Mouse (Mus musculus): ENCODE measurements around the gene Camta1. TPM values are rescaled to one million over a fixed set of nuclear protein-coding genes. Genes with fewer than 3 reads are reported as not detected.
A peak's percentile ranks its signal among the peaks of the same experiment; 100 is the strongest.
"Not testable (repeated sequence)": the region's sequence is repeated elsewhere in the genome, so short reads cannot be mapped to it uniquely, and the experiment has no call there.

Camta1 gene
- polyA plus RNA-seq, 2 experiments = 7.3 to 32.8 TPM

DNA sequence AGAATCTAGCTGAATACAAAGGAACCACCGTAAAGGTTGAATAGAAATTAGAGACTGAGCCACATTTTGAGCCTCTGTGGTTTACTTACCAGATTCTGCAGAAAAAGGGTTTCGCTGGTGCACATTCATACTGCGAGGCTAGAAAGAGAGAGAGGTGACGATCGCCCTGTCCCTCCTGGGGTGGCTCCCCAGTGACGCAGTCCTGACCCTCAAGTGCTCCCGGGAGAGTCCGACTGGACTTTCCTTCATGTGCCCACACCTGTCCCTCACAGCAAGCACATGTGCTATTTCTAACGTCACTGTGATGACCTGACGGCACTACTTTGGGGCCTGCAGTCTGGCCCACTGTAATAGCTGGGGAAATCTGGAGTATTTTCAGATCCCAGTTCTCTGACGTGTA lies 823.9 kb downstream of the Camta1 start:
- DNase-seq (ENCODE audit: low read depth in 3 of 3, low spot score in 3 of 3) = no peak
- no peak overlapping the region for H3K27ac ChIP-seq
- TF ChIP-seq CTCF (IDR thresholded peaks at IDR 0.05; ENCODE audit: low read depth) (no peak), EP300 (IDR thresholded peaks at IDR 0.05; ENCODE audit: low read depth) (no peak)
- 78% methylated on average over 11 of the region's 11 CpGs for WGBS (ENCODE audit: insufficient replicate concordance)
- no peaks in the 10 kb centered on the region for H3K9me3 ChIP-seq (ENCODE audit: control insufficient read depth, low read length)
- ATAC-seq (ENCODE audit: insufficient read depth) = no peak
- H3K9ac ChIP-seq (replicated peaks) = no peak overlapping the region
- H3K4me2 ChIP-seq (ENCODE audit: low read depth) = no peak overlapping the region
- no peak overlapping the region for H3K4me3 ChIP-seq (ENCODE audit: insufficient read depth in 1 of 2, low read depth in 2 of 2, low read length in 2 of 2)
- H3K36me3 ChIP-seq (replicated peaks; ENCODE audit: control insufficient read depth, insufficient read depth, low read depth) = no peaks in the 10 kb centered on the region
- H3K27me3 ChIP-seq (ENCODE audit: control insufficient read depth, insufficient read depth, low read length) = no peaks in the 10 kb centered on the region
- no peaks in the 10 kb centered on the region for H3K4me1 ChIP-seq (replicated peaks; ENCODE audit: control insufficient read depth in 2 of 2, insufficient read depth in 2 of 2, low read length in 1 of 2)

DNA sequence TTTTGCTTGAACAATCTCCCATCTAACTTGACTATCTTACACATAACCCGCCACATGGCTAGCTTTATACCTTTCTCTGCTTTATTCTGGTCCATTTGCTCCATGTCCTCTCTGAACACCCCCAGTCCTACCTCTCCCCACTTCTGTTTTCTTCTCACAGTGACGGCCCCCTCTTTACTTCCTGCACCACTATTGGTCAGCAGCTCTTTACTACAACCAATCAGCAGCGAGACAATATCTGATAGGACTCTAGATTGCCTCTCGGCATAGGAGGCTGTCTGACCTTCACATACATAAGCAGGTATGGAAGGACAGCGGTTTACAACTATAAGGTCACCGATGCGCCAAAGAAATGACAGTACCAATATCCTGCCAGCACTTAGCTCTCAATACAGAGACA lies 825.2 kb downstream of the Camta1 start:
- Histone ChIP-seq H3K27me3 (ENCODE audit: control insufficient read depth, insufficient read depth, low read length) (no peaks in the 10 kb centered on the region), H3K4me1 (replicated peaks; ENCODE audit: control insufficient read depth in 2 of 2, insufficient read depth in 2 of 2, low read length in 1 of 2) (no peaks in the 10 kb centered on the region), H3K9me3 (ENCODE audit: control insufficient read depth, low read length) (no peaks in the 10 kb centered on the region), H3K4me2 (ENCODE audit: low read depth) (no peak overlapping the region), H3K36me3 (replicated peaks; ENCODE audit: control insufficient read depth, insufficient read depth, low read depth) (no peaks in the 10 kb centered on the region), H3K4me3 (ENCODE audit: insufficient read depth in 1 of 2, low read depth in 2 of 2, low read length in 2 of 2) (no peak overlapping the region), H3K9ac (replicated peaks) (no peak overlapping the region), H3K27ac (no peak overlapping the region)
- DNase-seq (ENCODE audit: low read depth in 3 of 3, low spot score in 3 of 3) (no peak), ATAC-seq (ENCODE audit: insufficient read depth) (no peak)
- TF ChIP-seq EP300 (IDR thresholded peaks at IDR 0.05; ENCODE audit: low read depth) (no peak), CTCF (IDR thresholded peaks at IDR 0.05; ENCODE audit: low read depth) (no peak)
- WGBS (ENCODE audit: insufficient replicate concordance) = 75% methylated on average over 7 of the region's 7 CpGs

DNA sequence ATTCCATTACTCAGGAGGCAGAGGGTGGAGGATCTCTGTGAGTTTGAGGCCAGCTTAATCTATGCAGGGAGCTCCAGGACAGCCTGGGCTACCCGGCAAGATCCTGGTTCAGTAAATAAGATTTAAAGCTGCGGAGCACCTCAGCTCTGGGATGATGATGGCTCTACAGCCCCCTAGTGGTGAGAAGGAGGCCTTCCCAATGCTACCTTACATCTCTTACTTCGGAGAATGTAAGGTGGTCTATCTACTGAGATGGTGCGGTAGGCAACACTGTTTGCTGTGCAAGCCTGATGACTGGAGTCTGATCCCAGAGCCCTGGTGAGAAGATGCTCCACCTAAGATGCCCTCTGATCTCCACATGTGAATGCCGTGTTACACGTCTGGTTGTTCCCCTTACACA lies 834.7 kb downstream of the Camta1 start:
- H3K4me2 ChIP-seq (ENCODE audit: low read depth) = no peak overlapping the region
- DNase-seq (ENCODE audit: low read depth in 3 of 3, low spot score in 3 of 3) (no peak), ATAC-seq (ENCODE audit: insufficient read depth) (no peak; the same call in 1 of the 2 replicates)
- no peak overlapping the region for H3K27ac ChIP-seq
- peaks cover 0 to 3% of the 10 kb centered on the region in 2 experiments; a peak in 1 of 4 replicates for H3K4me1 ChIP-seq (replicated peaks; ENCODE audit: control insufficient read depth in 2 of 2, insufficient read depth in 2 of 2, low read length in 1 of 2)
- no peak overlapping the region for H3K4me3 ChIP-seq (ENCODE audit: insufficient read depth in 1 of 2, low read depth in 2 of 2, low read length in 2 of 2)
- H3K9me3 ChIP-seq (ENCODE audit: control insufficient read depth, low read length) = no peaks in the 10 kb centered on the region
- H3K27me3 ChIP-seq (ENCODE audit: control insufficient read depth, insufficient read depth, low read length) = no peaks in the 10 kb centered on the region
- H3K36me3 ChIP-seq (replicated peaks; ENCODE audit: control insufficient read depth, insufficient read depth, low read depth) = no peaks in the 10 kb centered on the region
- TF ChIP-seq EP300 (IDR thresholded peaks at IDR 0.05; ENCODE audit: low read depth) (no peak), CTCF (IDR thresholded peaks at IDR 0.05; ENCODE audit: low read depth) (peak; percentile 82)
- 54% methylated on average over 6 of the region's 6 CpGs for WGBS (ENCODE audit: insufficient replicate concordance)
- H3K9ac ChIP-seq (replicated peaks) = no peak overlapping the region

DNA sequence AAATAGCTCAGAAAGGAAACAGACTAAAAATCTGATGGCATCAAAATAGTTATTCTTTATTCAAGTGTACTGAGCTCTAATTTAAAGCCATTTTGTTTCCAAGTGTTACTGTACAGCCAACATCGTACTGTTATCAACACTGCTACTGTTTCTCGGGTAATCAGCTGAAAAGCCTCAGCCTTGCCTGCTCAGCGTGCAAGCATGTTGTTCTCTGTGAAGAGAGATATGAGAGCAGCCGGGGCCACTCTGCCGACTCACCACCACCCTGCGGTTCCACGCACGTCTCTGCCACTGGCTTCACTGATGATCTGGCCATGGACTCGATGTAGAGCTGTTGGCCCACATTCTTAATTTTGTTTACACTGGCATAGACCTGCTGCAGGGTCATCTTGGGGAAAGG lies 837.5 kb downstream of the Camta1 start:
- Histone ChIP-seq H3K4me1 (replicated peaks; ENCODE audit: control insufficient read depth in 2 of 2, insufficient read depth in 2 of 2, low read length in 1 of 2) (peaks cover 0 to 3% of the 10 kb centered on the region in 2 experiments; a peak in 1 of 4 replicates), H3K27me3 (ENCODE audit: control insufficient read depth, insufficient read depth, low read length) (no peaks in the 10 kb centered on the region), H3K4me3 (ENCODE audit: insufficient read depth in 1 of 2, low read depth in 2 of 2, low read length in 2 of 2) (no peak overlapping the region), H3K27ac (no peak overlapping the region), H3K4me2 (ENCODE audit: low read depth) (peak overlapping the region; percentile 31), H3K9me3 (ENCODE audit: control insufficient read depth, low read length) (no peaks in the 10 kb centered on the region), H3K9ac (replicated peaks) (no peak overlapping the region), H3K36me3 (replicated peaks; ENCODE audit: control insufficient read depth, insufficient read depth, low read depth) (no peaks in the 10 kb centered on the region)
- ATAC-seq (ENCODE audit: insufficient read depth) (peak; percentile 76), DNase-seq (ENCODE audit: low read depth in 3 of 3, low spot score in 3 of 3) (no peak)
- no peak for TF ChIP-seq CTCF (IDR thresholded peaks at IDR 0.05; ENCODE audit: low read depth)
- peak; percentile 41 for TF ChIP-seq EP300 (IDR thresholded peaks at IDR 0.05; ENCODE audit: low read depth)
- WGBS (ENCODE audit: insufficient replicate concordance) = 17% methylated on average over 9 of the region's 9 CpGs

DNA sequence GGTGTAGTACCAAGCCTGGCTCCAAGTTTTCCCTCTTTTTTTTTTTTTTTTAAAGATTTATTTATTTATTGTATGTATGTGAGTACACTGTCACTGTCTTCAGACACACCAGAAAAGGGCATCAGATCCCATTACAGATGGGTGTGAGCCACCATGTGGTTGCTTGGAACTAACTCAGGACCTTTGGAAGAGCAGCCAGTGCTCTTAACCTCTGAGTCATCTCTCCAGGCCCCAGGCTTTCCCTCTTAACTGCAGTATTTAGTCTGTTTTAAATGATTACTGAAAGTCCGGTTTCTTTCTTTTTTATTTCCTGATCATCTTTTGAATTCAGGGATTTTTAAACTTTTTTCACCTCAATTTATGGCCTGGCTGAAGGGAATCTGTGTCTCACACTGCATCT lies 844.3 kb downstream of the Camta1 start:
- H3K9me3 ChIP-seq (ENCODE audit: control insufficient read depth, low read length); H3K4me1 ChIP-seq (replicated peaks; ENCODE audit: control insufficient read depth in 2 of 2, insufficient read depth in 2 of 2, low read length in 1 of 2); H3K36me3 ChIP-seq (replicated peaks; ENCODE audit: control insufficient read depth, insufficient read depth, low read depth); H3K9ac ChIP-seq (replicated peaks); H3K27me3 ChIP-seq (ENCODE audit: control insufficient read depth, insufficient read depth, low read length); H3K27ac ChIP-seq; DNase-seq (ENCODE audit: low read depth in 3 of 3, low spot score in 3 of 3); H3K4me3 ChIP-seq (ENCODE audit: insufficient read depth in 1 of 2, low read depth in 2 of 2, low read length in 2 of 2); ATAC-seq (ENCODE audit: insufficient read depth); H3K4me2 ChIP-seq (ENCODE audit: low read depth): not testable (repeated sequence)
- WGBS (ENCODE audit: insufficient replicate concordance) = 69% methylated on average over 1 of the region's 1 CpGs
